Mouse (Mus musculus) MEL (cell line): ENCODE results near the gene Ppp1r3e.

ENCODE experiments used
- CHD1 ChIP-seq: IDR thresholded peaks from 2 replicates; pipeline ENCODE4 v1.6.1; 2012; ENCODE audit warnings: low read depth, mild to moderate bottlenecking, inconsistent platforms, low read length, improper control_type of control experiment
- CTCF ChIP-seq, 3 experiments: IDR thresholded peaks in 2 of 3; conservative IDR thresholded peaks in 1 of 3; 2 replicates each; pipeline ENCODE4 v1.5.1; 2011 to 2012; ENCODE audit warnings: low read length in 3 of 3, low read depth in 2 of 3, mild to moderate bottlenecking in 2 of 3, improper control_type of control experiment in 1 of 3, inconsistent platforms in 1 of 3, mixed read lengths in 1 of 3, moderate library complexity in 1 of 3; ENCODE audit not compliant: control insufficient read depth in 1 of 3, insufficient read depth in 1 of 3, poor library complexity in 1 of 3, severe bottlenecking in 1 of 3
- E2F4 ChIP-seq: IDR thresholded peaks from 2 replicates; pipeline ENCODE4 v1.6.1; 2011; ENCODE audit warnings: low read depth, low read length, improper control_type of control experiment, borderline replicate concordance
- GATA1 ChIP-seq: IDR thresholded peaks from 2 replicates; pipeline ENCODE4 v1.6.1; 2011; ENCODE audit warnings: low read depth, low read length, improper control_type of control experiment
- JUND ChIP-seq: IDR thresholded peaks from 2 replicates; pipeline ENCODE4 v1.6.1; 2011; ENCODE audit warnings: low read depth, mild to moderate bottlenecking, improper control_type of control experiment, low read length
- KAT2A ChIP-seq: conservative IDR thresholded peaks from 2 replicates; pipeline ENCODE4 v1.6.1; 2012; ENCODE audit warnings: low read depth, low read length, improper control_type of control experiment, inconsistent platforms
- MEF2A ChIP-seq: IDR thresholded peaks from 2 replicates; pipeline ENCODE4 v1.6.1; 2014; ENCODE audit warnings: low read depth, mild to moderate bottlenecking, inconsistent platforms, low read length, improper control_type of control experiment; ENCODE audit not compliant: poor library complexity, insufficient replicate concordance, severe bottlenecking; ENCODE audit errors: extremely low read depth
- NELFE ChIP-seq: IDR thresholded peaks from 2 replicates; pipeline ENCODE4 v1.6.1; 2011; ENCODE audit warnings: low read depth, low read length, improper control_type of control experiment
- NRF1 ChIP-seq: IDR thresholded peaks from 2 replicates; pipeline ENCODE4 v1.6.1; 2014; ENCODE audit warnings: low read depth, mild to moderate bottlenecking, inconsistent platforms, low read length, improper control_type of control experiment, moderate library complexity; ENCODE audit not compliant: poor library complexity, insufficient read depth, severe bottlenecking
- POLR2A ChIP-seq, 2 experiments: IDR thresholded peaks; 2 replicates each; pipeline ENCODE4 v1.6.1; 2011 to 2012; ENCODE audit warnings: low read length in 2 of 2, mild to moderate bottlenecking in 2 of 2, control low read depth in 1 of 2, improper control_type of control experiment in 1 of 2, low read depth in 1 of 2, moderate library complexity in 1 of 2; ENCODE audit not compliant: control insufficient read depth in 1 of 2, insufficient read depth in 1 of 2, poor library complexity in 1 of 2
- POLR2AphosphoS5 ChIP-seq: IDR thresholded peaks from 2 replicates; pipeline ENCODE4 v1.6.1; 2012; ENCODE audit warnings: low read depth, borderline replicate concordance, mild to moderate bottlenecking, inconsistent platforms, low read length, moderate library complexity, mixed read lengths
- RCOR1 ChIP-seq: IDR thresholded peaks from 2 replicates; pipeline ENCODE4 v1.6.1; 2012; ENCODE audit warnings: low read depth, mild to moderate bottlenecking, inconsistent platforms, low read length, improper control_type of control experiment
- TAL1 ChIP-seq: IDR thresholded peaks from 2 replicates; pipeline ENCODE4 v1.6.1; 2012; ENCODE audit warnings: mild to moderate bottlenecking, inconsistent platforms, low read length, moderate library complexity, mixed read lengths
- USF2 ChIP-seq, 2 experiments: IDR thresholded peaks; 2 replicates each; pipeline ENCODE4 v1.6.1; 2011 to 2012; ENCODE audit warnings: improper control_type of control experiment in 2 of 2, low read length in 2 of 2, borderline replicate concordance in 1 of 2, inconsistent platforms in 1 of 2, low read depth in 1 of 2, mild to moderate bottlenecking in 1 of 2; ENCODE audit not compliant: insufficient read depth in 1 of 2

- TF ChIP-seq MEF2A (no peak), CTCF (IDR thresholded peaks at IDR 0.05 in 2 of 3, conservative IDR thresholded peaks at IDR 0.05 in 1 of 3; ENCODE audit: control insufficient read depth in 1 of 3, insufficient read depth in 1 of 3, low read depth in 2 of 3, low read length in 3 of 3, poor library complexity in 1 of 3, severe bottlenecking in 1 of 3) (no peak), RCOR1 (no peak), USF2 (IDR thresholded peaks at IDR 0.05; ENCODE audit: borderline replicate concordance in 1 of 2, insufficient read depth in 1 of 2, low read depth in 1 of 2, low read length in 2 of 2) (no peak), GATA1 (no peak), JUND (no peak), TAL1 (no peak), NELFE (no peak), POLR2A (IDR thresholded peaks at IDR 0.05; ENCODE audit: control insufficient read depth in 1 of 2, insufficient read depth in 1 of 2, low read depth in 1 of 2, low read length in 2 of 2, poor library complexity in 1 of 2) (no peak), NRF1 (no peak), KAT2A (no peak), E2F4 (no peak), CHD1 (no peak), POLR2AphosphoS5 (no peak)
Observed at GRCm38 (mm10) chr14:54885309-54885708, 8.0 kb upstream of the Ppp1r3e start.
